Mouse (Mus musculus) gastrocnemius, postnatal 10 days (tissue): ENCODE measurements around the gene Limch1. TPM values are rescaled to one million over a fixed set of nuclear protein-coding genes. Genes with fewer than 3 reads are reported as not detected.

Experiments used
- DNase-seq: peaks from one replicate; pipeline ENCODE4 v3.0.0; 2021; ENCODE audit warnings: mixed read lengths
- total RNA-seq, 2 experiments: library from RNA; stranded (reverse); gene quantifications; 2 replicates each; pipeline ENCODE4 v1.2.3; 2021

Gene Limch1
- total RNA-seq, 2 experiments from 2014 or later, result 166 to 172 TPM

- DNase-seq, result peak; percentile 23
Measured at GRCm38 (mm10) chr5:66979332-66980218, 233.9 kb downstream of the Limch1 start.

- DNase-seq, result no peak
Measured at GRCm38 (mm10) chr5:66980862-66981261, 235.2 kb downstream of the Limch1 start.

GRCm38 (mm10) chr5:66983104-66983503, 237.5 kb downstream of the Limch1 start:
- DNase-seq, result no peak

- no peak for DNase-seq
Measured at GRCm38 (mm10) chr5:66988926-66989325, 243.3 kb downstream of the Limch1 start.

GRCm38 (mm10) chr5:66989531-66989930, 243.9 kb downstream of the Limch1 start:
- no peak for DNase-seq

GRCm38 (mm10) chr5:66992401-66992800, 246.8 kb downstream of the Limch1 start:
- no peak for DNase-seq

- DNase-seq, result no peak
Measured at GRCm38 (mm10) chr5:66993076-66993475, 247.4 kb downstream of the Limch1 start.

GRCm38 (mm10) chr5:66996124-66996523, 250.5 kb downstream of the Limch1 start:
- no peak for DNase-seq

GRCm38 (mm10) chr5:66996886-66997599, 251.4 kb downstream of the Limch1 start:
- DNase-seq, result peak; percentile 94

- DNase-seq, result no peak
Measured at GRCm38 (mm10) chr5:66997600-66997930, 251.9 kb downstream of the Limch1 start.

GRCm38 (mm10) chr5:66998341-66998740, 252.7 kb downstream of the Limch1 start:
- no peak for DNase-seq

- no peak for DNase-seq
Measured at GRCm38 (mm10) chr5:67002346-67002745, 256.7 kb downstream of the Limch1 start.

GRCm38 (mm10) chr5:67004619-67005018, 259.0 kb downstream of the Limch1 start:
- no peak for DNase-seq

GRCm38 (mm10) chr5:67011043-67011870, 265.6 kb downstream of the Limch1 start:
- DNase-seq, result peak; percentile 59

GRCm38 (mm10) chr5:67011985-67012384, 266.4 kb downstream of the Limch1 start:
- no peak for DNase-seq

GRCm38 (mm10) chr5:67013926-67014325, 268.3 kb downstream of the Limch1 start:
- no peak for DNase-seq

GRCm38 (mm10) chr5:67016450-67016849, 270.8 kb downstream of the Limch1 start:
- peak; percentile 76 for DNase-seq

- no peak for DNase-seq
Measured at GRCm38 (mm10) chr5:67024459-67025050, 278.9 kb downstream of the Limch1 start.

- DNase-seq, result no peak
Measured at GRCm38 (mm10) chr5:67025095-67025494, 279.5 kb downstream of the Limch1 start.

- DNase-seq, result no peak
Measured at GRCm38 (mm10) chr5:67025581-67025980, 280.0 kb downstream of the Limch1 start.

- DNase-seq, result no peak
Measured at GRCm38 (mm10) chr5:67028786-67029185, 283.2 kb downstream of the Limch1 start.

- no peak for DNase-seq
Measured at GRCm38 (mm10) chr5:67029946-67030345, 284.3 kb downstream of the Limch1 start.
